Mouse (Mus musculus): ENCODE results near the gene Tbc1d22a.

DNA sequence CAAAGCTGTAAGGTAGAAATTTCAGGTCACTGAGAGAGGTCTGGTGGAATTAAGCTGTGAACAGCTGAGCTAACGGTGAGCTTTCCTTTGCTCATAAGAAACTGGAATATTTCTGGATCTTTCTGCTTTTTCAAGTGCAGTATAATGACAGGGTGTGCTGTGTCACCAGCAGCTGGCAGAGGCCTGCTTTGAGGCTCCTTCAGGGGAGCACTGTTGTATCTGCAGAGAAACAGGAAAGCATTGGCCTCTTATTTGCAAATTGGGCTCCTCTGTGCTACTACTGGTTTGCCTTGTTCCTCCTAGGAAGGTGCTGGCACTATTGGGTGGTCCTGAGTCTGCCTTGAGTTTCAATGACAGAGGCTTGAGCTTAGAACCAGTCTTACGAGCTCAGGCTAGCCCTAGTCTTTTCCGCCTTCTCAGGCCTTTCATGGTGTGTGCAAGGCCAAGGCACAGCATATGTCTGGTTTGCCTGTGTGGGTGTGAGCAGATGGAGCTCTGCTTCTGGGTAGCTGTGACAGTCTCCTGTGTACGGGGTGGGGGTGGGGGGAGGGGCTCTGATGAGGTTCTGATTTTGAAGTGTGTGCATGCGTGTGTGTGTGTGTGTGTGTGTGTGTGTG, 95.1 kb downstream of the Tbc1d22a start:
- TF ChIP-seq CTCF (IDR thresholded peaks at IDR 0.05; ENCODE audit: insufficient read depth, low read depth, low read length) (no peak), POLR2A (IDR thresholded peaks at IDR 0.05; ENCODE audit: insufficient read depth, low read depth, low read length) (no peak)

All from olfactory bulb, adult 2 months (tissue).